Mouse (Mus musculus) intestine, embryonic 16.5 days (tissue): ENCODE data around the gene 1700018F24Rik. TPM values are rescaled to one million over a fixed set of nuclear protein-coding genes. Genes with fewer than 3 reads are reported as not detected.

Source experiments
- polyA plus RNA-seq: library from polyadenylated mRNA; unstranded; fragments of >200 nt; fragmentation: Nextera tagmentation; extraction: Ambion mirVana; gene quantifications from 2 replicates; pipeline ENCODE4 v1.2.1, GENCODE M21; 2015

The 1700018F24Rik gene
- polyA plus RNA-seq, 1 experiment from 2014 or later = not detected

Other genes starting within 250 kb of the 1700018F24Rik start
- 3.5 and 5.0 TPM in 2 replicates for gene Smurf1, start 77.1 kb upstream of the 1700018F24Rik start, polyA plus RNA-seq
- gene Gm4871, start 10.2 kb upstream of the 1700018F24Rik start, polyA plus RNA-seq = not detected in 2 replicates
- 138 and 141 TPM in 2 replicates for gene Arpc1a, start 40.8 kb downstream of the 1700018F24Rik start, polyA plus RNA-seq
- 0.34 and 0.40 TPM in 2 replicates for gene Kpna7, start 41.0 kb downstream of the 1700018F24Rik start, polyA plus RNA-seq
- gene Arpc1b, start 71.2 kb downstream of the 1700018F24Rik start, polyA plus RNA-seq = 701 and 703 TPM in 2 replicates
- gene Pdap1, start 97.2 kb downstream of the 1700018F24Rik start, polyA plus RNA-seq = 62.7 and 66.6 TPM in 2 replicates
- gene Bud31, start 97.4 kb downstream of the 1700018F24Rik start, polyA plus RNA-seq = 166 and 178 TPM in 2 replicates
- gene Ptcd1, start 124.1 kb downstream of the 1700018F24Rik start, polyA plus RNA-seq = 14.7 and 15.8 TPM in 2 replicates
- 38.9 and 41.1 TPM in 2 replicates for gene Cpsf4, start 124.2 kb downstream of the 1700018F24Rik start, polyA plus RNA-seq
- gene Atp5j2, start 149.1 kb downstream of the 1700018F24Rik start, polyA plus RNA-seq = 956 and 964 TPM in 2 replicates
- gene Zkscan14, start 158.9 kb downstream of the 1700018F24Rik start, polyA plus RNA-seq = 8.2 and 8.4 TPM in 2 replicates
- gene Zkscan5, start 161.6 kb downstream of the 1700018F24Rik start, polyA plus RNA-seq = 7.1 and 8.4 TPM in 2 replicates
- 36.7 and 38.9 TPM in 2 replicates for gene Zfp655, start 188.7 kb downstream of the 1700018F24Rik start, polyA plus RNA-seq
- gene Zscan25, start 237.5 kb downstream of the 1700018F24Rik start, polyA plus RNA-seq = 0.49 and 0.66 TPM in 2 replicates